Mouse (Mus musculus) midbrain, embryonic 13.5 days (tissue): ENCODE measurements around the gene Tardbp. TPM values are rescaled to one million over a fixed set of nuclear protein-coding genes. Genes with fewer than 3 reads are reported as not detected.

Experiments
- ATAC-seq: fragments of 200-750 bp; cut with Nextera tagmentation; 2 replicates; pipeline ENCODE4 v1.8.0; 2017; ENCODE audit warnings: mild to moderate bottlenecking, moderate TSS enrichment, moderate library complexity
- H3K27ac ChIP-seq: fragments of 300-500 bp; sonication (generic); 2 replicates; pipeline ENCODE4 v1.5.1; 2015; ENCODE audit warnings: inconsistent platforms, mild to moderate bottlenecking, moderate library complexity
- H3K27me3 ChIP-seq: fragments of 300-500 bp; sonication (generic); 2 replicates; pipeline ENCODE4 v1.6.1; 2015; ENCODE audit warnings: mild to moderate bottlenecking, inconsistent platforms
- H3K36me3 ChIP-seq: fragments of 300-500 bp; sonication (generic); 2 replicates; pipeline ENCODE4 v1.6.1; 2015; ENCODE audit warnings: mild to moderate bottlenecking, inconsistent platforms
- H3K4me1 ChIP-seq: fragments of 300-500 bp; sonication (generic); replicated peaks from 2 replicates; pipeline ENCODE4 v1.6.1; 2015; ENCODE audit warnings: inconsistent platforms
- H3K4me2 ChIP-seq: fragments of 300-500 bp; sonication (generic); replicated peaks from 2 replicates; pipeline ENCODE4 v1.6.1; 2015; ENCODE audit warnings: moderate library complexity, mild to moderate bottlenecking, inconsistent platforms
- H3K4me3 ChIP-seq: fragments of 300-500 bp; sonication (generic); replicated peaks from 2 replicates; pipeline ENCODE4 v1.5.1; 2015; ENCODE audit warnings: mild to moderate bottlenecking, inconsistent platforms
- H3K9ac ChIP-seq: fragments of 300-500 bp; sonication (generic); replicated peaks from 2 replicates; pipeline ENCODE4 v1.6.1; 2015; ENCODE audit warnings: mild to moderate bottlenecking, inconsistent platforms
- H3K9me3 ChIP-seq: fragments of 300-500 bp; sonication (generic); 2 replicates; pipeline ENCODE4 v1.6.1; 2016; ENCODE audit warnings: mild to moderate bottlenecking, inconsistent platforms
- WGBS: fragments of 180-500 bp; shearing (Covaris S2); methylation state at CpG from one replicate; pipeline ENCODE4 v1.1.7; 2015; 5-methylcytosine and 5-hydroxymethylcytosine counted together
- polyA plus RNA-seq: library from polyadenylated mRNA; unstranded; fragments of >200 nt; fragmentation: Nextera tagmentation; extraction: Ambion mirVana; gene quantifications from 2 replicates; pipeline ENCODE4 v1.2.1, GENCODE M21; 2015

Tardbp gene
- 283 and 292 TPM in 2 replicates for polyA plus RNA-seq

- Histone ChIP-seq H3K27ac (peak within 1 kb of the TSS; percentile 95), H3K4me1 (peaks cover 32% of the 10 kb centered on the region), H3K4me3 (peak within 1 kb of the TSS; percentile 98), H3K9ac (peak within 1 kb of the TSS; percentile 100), H3K9me3 (no peaks in the 10 kb centered on the region), H3K27me3 (no peaks in the 10 kb centered on the region), H3K4me2 (peak within 1 kb of the TSS; percentile 85), H3K36me3 (peaks cover 34% of the 10 kb centered on the region)
- ATAC-seq, result peak; percentile 97
- under 1% methylated on average over 50 of the region's 51 CpGs for WGBS
These were observed at the start of gene Tardbp for GRCm38 (mm10) chr4:148626623-148627185. Gene Tardbp (minus strand): TSS chr4:148627019.

GRCm38 (mm10) chr4:148676188-148676960 is 49.6 kb upstream of the Tardbp start:
- H3K4me1 ChIP-seq, result peaks cover 12% of the 10 kb centered on the region; the same call in 1 of the 2 replicates
- H3K9me3 ChIP-seq, result no peaks in the 10 kb centered on the region
- no peak overlapping the region for H3K9ac ChIP-seq
- no peak overlapping the region for H3K4me3 ChIP-seq
- no peaks in the 10 kb centered on the region for H3K27me3 ChIP-seq
- ATAC-seq, result 0 out of 2 replicates have a peak, but pooled peaks have one; percentile 45
- no peak overlapping the region for H3K4me2 ChIP-seq
- H3K27ac ChIP-seq, result no peak overlapping the region
- no peaks in the 10 kb centered on the region for H3K36me3 ChIP-seq
- WGBS, result 57% methylated on average over 14 of the region's 16 CpGs

GRCm38 (mm10) chr4:148675043-148675442 is 48.2 kb upstream of the Tardbp start:
- ATAC-seq, result no peak
- H3K4me2 ChIP-seq, result no peak overlapping the region
- no peak overlapping the region for H3K9ac ChIP-seq
- no peaks in the 10 kb centered on the region for H3K9me3 ChIP-seq
- no peaks in the 10 kb centered on the region for H3K27me3 ChIP-seq
- no peak overlapping the region for H3K27ac ChIP-seq
- no peak overlapping the region for H3K4me3 ChIP-seq
- H3K36me3 ChIP-seq, result no peaks in the 10 kb centered on the region
- H3K4me1 ChIP-seq, result peaks cover 12% of the 10 kb centered on the region; the same call in 1 of the 2 replicates
- WGBS, result 50% methylated on average over 7 of the region's 7 CpGs

- Histone ChIP-seq H3K27ac (no peak overlapping the region; the same call in 1 of the 2 replicates), H3K4me2 (no peak overlapping the region), H3K9me3 (no peaks in the 10 kb centered on the region), H3K27me3 (no peaks in the 10 kb centered on the region), H3K4me3 (no peak overlapping the region), H3K4me1 (peaks cover 8% of the 10 kb centered on the region; the same call in 1 of the 2 replicates), H3K36me3 (no peaks in the 10 kb centered on the region), H3K9ac (no peak overlapping the region)
- no peak for ATAC-seq
- 60% methylated on average over 16 of the region's 16 CpGs for WGBS
These were observed 44.6 kb upstream of the Tardbp start for GRCm38 (mm10) chr4:148671230-148671947.

- H3K9ac ChIP-seq, result no peak overlapping the region
- 0 out of 2 replicates have a peak, but pooled peaks cover 4% of the 10 kb centered on the region for H3K27me3 ChIP-seq
- no peak overlapping the region for H3K4me2 ChIP-seq
- H3K27ac ChIP-seq, result no peak overlapping the region
- H3K9me3 ChIP-seq, result no peaks in the 10 kb centered on the region
- WGBS, result 90% methylated on average over 15 of the region's 15 CpGs
- no peaks in the 10 kb centered on the region for H3K36me3 ChIP-seq
- H3K4me3 ChIP-seq, result no peak overlapping the region
- ATAC-seq, result no peak
- H3K4me1 ChIP-seq, result peaks cover 10% of the 10 kb centered on the region; the same call in 1 of the 2 replicates
These were observed 40.4 kb upstream of the Tardbp start for GRCm38 (mm10) chr4:148667006-148667755.

GRCm38 (mm10) chr4:148664021-148664420 is 37.2 kb upstream of the Tardbp start:
- H3K9me3 ChIP-seq, result no peaks in the 10 kb centered on the region
- no peak overlapping the region for H3K4me2 ChIP-seq
- no peak overlapping the region for H3K27ac ChIP-seq
- H3K9ac ChIP-seq, result no peak overlapping the region
- H3K4me1 ChIP-seq, result peaks cover 10% of the 10 kb centered on the region; the same call in 1 of the 2 replicates
- WGBS, result 63% methylated on average over 6 of the region's 6 CpGs
- peaks cover 7% of the 10 kb centered on the region; the same call in 1 of the 2 replicates for H3K27me3 ChIP-seq
- no peak for ATAC-seq
- H3K4me3 ChIP-seq, result no peak overlapping the region
- no peaks in the 10 kb centered on the region for H3K36me3 ChIP-seq

- no peak overlapping the region for H3K27ac ChIP-seq
- H3K4me3 ChIP-seq, result no peak overlapping the region
- H3K4me1 ChIP-seq, result peaks cover 10% of the 10 kb centered on the region; the same call in 1 of the 2 replicates
- H3K9me3 ChIP-seq, result no peaks in the 10 kb centered on the region
- no peaks in the 10 kb centered on the region for H3K36me3 ChIP-seq
- no peak overlapping the region for H3K9ac ChIP-seq
- ATAC-seq, result no peak
- H3K27me3 ChIP-seq, result peaks cover 7% of the 10 kb centered on the region; the same call in 1 of the 2 replicates
- WGBS, result 78% methylated on average over 7 of the region's 7 CpGs
- no peak overlapping the region for H3K4me2 ChIP-seq
These were observed 36.5 kb upstream of the Tardbp start for GRCm38 (mm10) chr4:148663326-148663725.

GRCm38 (mm10) chr4:148662168-148662965 is 35.5 kb upstream of the Tardbp start:
- Histone ChIP-seq H3K36me3 (no peaks in the 10 kb centered on the region), H3K4me1 (peaks cover 10% of the 10 kb centered on the region; the same call in 1 of the 2 replicates), H3K4me2 (peak overlapping the region; percentile 29; the same call in 1 of the 2 replicates), H3K9ac (no peak overlapping the region), H3K27ac (no peak overlapping the region), H3K9me3 (no peaks in the 10 kb centered on the region), H3K4me3 (no peak overlapping the region), H3K27me3 (peaks cover 9% of the 10 kb centered on the region; the same call in 1 of the 2 replicates)
- WGBS, result 39% methylated on average over 21 of the region's 21 CpGs
- ATAC-seq, result 0 out of 2 replicates have a peak, but pooled peaks have one; percentile 40

GRCm38 (mm10) chr4:148660174-148660573 is 33.4 kb upstream of the Tardbp start:
- no peak overlapping the region for H3K4me3 ChIP-seq
- H3K27me3 ChIP-seq, result peaks cover 9% of the 10 kb centered on the region; the same call in 1 of the 2 replicates
- ATAC-seq, result no peak
- H3K4me2 ChIP-seq, result no peak overlapping the region
- peaks cover 10% of the 10 kb centered on the region; the same call in 1 of the 2 replicates for H3K4me1 ChIP-seq
- no peak overlapping the region for H3K27ac ChIP-seq
- WGBS, result 78% methylated on average over 3 of the region's 3 CpGs
- no peak overlapping the region for H3K9ac ChIP-seq
- H3K36me3 ChIP-seq, result no peaks in the 10 kb centered on the region
- H3K9me3 ChIP-seq, result no peaks in the 10 kb centered on the region

GRCm38 (mm10) chr4:148657776-148658175 is 31.0 kb upstream of the Tardbp start:
- Histone ChIP-seq H3K4me2 (no peak overlapping the region), H3K4me1 (peaks cover 6% of the 10 kb centered on the region; the same call in 1 of the 2 replicates), H3K27me3 (peaks cover 9% of the 10 kb centered on the region; the same call in 1 of the 2 replicates), H3K27ac (no peak overlapping the region), H3K9ac (no peak overlapping the region), H3K9me3 (no peaks in the 10 kb centered on the region), H3K36me3 (no peaks in the 10 kb centered on the region), H3K4me3 (no peak overlapping the region)
- 92% methylated on average over 13 of the region's 13 CpGs for WGBS
- no peak for ATAC-seq
